Comparison of ENCODE assay signal across 23 mouse cellular contexts in genomic region chr3:146396934-146397333, GRCm38 (mm10).
"Had no signal": no experiment of that assay in that cellular context is flagged by ENCODE, and none has a peak within 500 bp of the region (broad histone marks: within the 10 kb centered on the region; RNA-seq: fewer than 3 reads in every experiment).

No protein-coding gene starts in this region.

- H3K27ac ChIP-seq: gastrocnemius, adult 2 months; heart, embryonic 10.5 days; hindbrain, embryonic 10.5 days; hindbrain, embryonic 12.5 days; hindbrain, embryonic 14.5 days; intestine, embryonic 15.5 days had no signal

- H3K4me2 ChIP-seq: heart, embryonic 12.5 days; hindbrain, embryonic 12.5 days; hindbrain, embryonic 14.5 days; intestine, embryonic 15.5 days; liver, embryonic 11.5 days; liver, embryonic 13.5 days had no signal

- H3K4me1 ChIP-seq: intestine, embryonic 15.5 days had no signal

- DNase-seq: gastrocnemius, adult 2 months; gastrocnemius, postnatal 10 days; gastrocnemius, postnatal 25 days; heart, adult 18-20 months; heart, postnatal 10 days; heart, postnatal 4 days; kidney, adult 18-20 months; kidney, postnatal 10 days; kidney, postnatal 25 days; kidney, postnatal 4 days; liver; liver, embryonic 13.5 days had no signal

- H3K27me3 ChIP-seq: heart, embryonic 12.5 days; intestine, embryonic 15.5 days; liver, embryonic 13.5 days had no signal

- H3K36me3 ChIP-seq: heart, embryonic 10.5 days; heart, embryonic 12.5 days; hindbrain, embryonic 10.5 days; hindbrain, embryonic 12.5 days; intestine, embryonic 15.5 days; liver, embryonic 13.5 days had no signal

- H3K9ac ChIP-seq: heart, embryonic 12.5 days; hindbrain, embryonic 12.5 days; hindbrain, embryonic 14.5 days; intestine, embryonic 15.5 days; liver, embryonic 13.5 days had no signal

- ATAC-seq: hindbrain, embryonic 16.5 days; inflammation-experienced regulatory T-cells, adult 6 months; intestine, embryonic 15.5 days; intestine, postnatal 0 days had no signal

- H3K9me3 ChIP-seq: heart, embryonic 10.5 days; heart, embryonic 12.5 days; hindbrain, embryonic 10.5 days; hindbrain, embryonic 12.5 days; intestine, embryonic 15.5 days; liver, embryonic 13.5 days had no signal

- H3K4me3 ChIP-seq: gastrocnemius, adult 2 months; heart, embryonic 10.5 days; heart, embryonic 12.5 days; hindbrain, embryonic 10.5 days; hindbrain, embryonic 12.5 days; intestine, embryonic 15.5 days; left cerebral cortex, adult 2 months; liver, embryonic 13.5 days had no signal
